Mouse (Mus musculus) T-cell, adult 66 days (primary cell): ENCODE measurements around the gene Gm5244. TPM values are rescaled to one million over a fixed set of nuclear protein-coding genes. Genes with fewer than 3 reads are reported as not detected.

Experiments
- total RNA-seq, 2 experiments: library from RNA; stranded (reverse); gene quantifications; 3 replicates in 1 of 2; 4 replicates in 1 of 2; pipeline ENCODE4 v1.2.4; 2023

Gene Gm5244
- 1 to 10 TPM; 4.5 to 5.5 TPM for total RNA-seq

GRCm38 (mm10) chr19:12846382-12846781 lies at the start of gene Gm5244:
Gene Gm5244, plus strand, starts transcription at chr19:12846682.

GRCm38 (mm10) chr19:12856983-12857382 lies 10.5 kb downstream of the Gm5244 start, which contains the start of gene Olfr1444:
Gene Olfr1444, plus strand, starts transcription at chr19:12857283.

GRCm38 (mm10) chr19:12883555-12883954 lies 37.1 kb downstream of the Gm5244 start, which contains the start of gene Olfr1445:
Gene Olfr1445, plus strand, starts transcription at chr19:12883855.

GRCm38 (mm10) chr19:12893424-12893823 lies 46.9 kb downstream of the Gm5244 start, which contains the start of gene Olfr1446:
Gene Olfr1446, minus strand, starts transcription at chr19:12893524.

Other genes with a start within 250 kb of the Gm5244 start
- gene Gm4952, start 246.7 kb upstream of the Gm5244 start, total RNA-seq: not detected
- gene Glyat, start 213.4 kb upstream of the Gm5244 start, total RNA-seq: not detected
- not detected for gene Olfr1442, start 176.2 kb upstream of the Gm5244 start, total RNA-seq
- not detected for gene Olfr1443, start 168.6 kb upstream of the Gm5244 start, total RNA-seq
- not detected for gene Keg1, start 150.9 kb upstream of the Gm5244 start, total RNA-seq
- 1 to 10 TPM; 5.7 to 6.1 TPM for gene Cntf, start 81.0 kb upstream of the Gm5244 start, total RNA-seq
- 10 to 100 TPM; 85.1 to 88.8 TPM for gene Zfp91, start 50.6 kb upstream of the Gm5244 start, total RNA-seq
- gene Lpxn, start 50.5 kb upstream of the Gm5244 start, total RNA-seq: 10 to 100 TPM; 42.7 to 50.1 TPM
- gene Olfr1444, start 10.6 kb downstream of the Gm5244 start, total RNA-seq: 1 to 10 TPM in 1 of 2 experiments, not detected in 1; 1.1 TPM
- gene Olfr1445, start 37.2 kb downstream of the Gm5244 start, total RNA-seq: not detected
- gene Olfr1446, start 46.8 kb downstream of the Gm5244 start, total RNA-seq: not detected
- gene Olfr1447, start 57.1 kb downstream of the Gm5244 start, total RNA-seq: not detected
- gene Olfr1448, start 77.7 kb downstream of the Gm5244 start, total RNA-seq: not detected
- gene Olfr1449, start 84.2 kb downstream of the Gm5244 start, total RNA-seq: not detected
- not detected for gene Olfr1450, start 103.6 kb downstream of the Gm5244 start, total RNA-seq
- not detected for gene Olfr1451, start 148.3 kb downstream of the Gm5244 start, total RNA-seq
- not detected for gene Olfr1453, start 181.6 kb downstream of the Gm5244 start, total RNA-seq
- not detected for gene Olfr1454, start 213.9 kb downstream of the Gm5244 start, total RNA-seq